Mouse (Mus musculus) intestine, embryonic 15.5 days (tissue): ENCODE measurements around the gene Olfr98. TPM values are rescaled to one million over a fixed set of nuclear protein-coding genes. Genes with fewer than 3 reads are reported as not detected.
"Not testable (repeated sequence)": the region's sequence is repeated elsewhere in the genome, so short reads cannot be mapped to it uniquely, and the experiment has no call there.

Experiments used
- ATAC-seq: fragments of 200-750 bp; cut with Nextera tagmentation; 2 replicates; pipeline ENCODE4 v1.8.0; 2017; ENCODE audit warnings: moderate TSS enrichment, moderate library complexity
- H3K27ac ChIP-seq: fragments of 300-500 bp; sonication (generic); 2 replicates; pipeline ENCODE4 v1.5.1; 2015; ENCODE audit warnings: mild to moderate bottlenecking, inconsistent platforms
- H3K27me3 ChIP-seq: fragments of 300-500 bp; sonication (generic); replicated peaks from 2 replicates; pipeline ENCODE4 v1.6.1; 2015; ENCODE audit warnings: inconsistent platforms
- H3K36me3 ChIP-seq: fragments of 300-500 bp; sonication (generic); 2 replicates; pipeline ENCODE4 v1.6.1; 2015; ENCODE audit warnings: inconsistent platforms
- H3K4me1 ChIP-seq: fragments of 300-500 bp; sonication (generic); replicated peaks from 2 replicates; pipeline ENCODE4 v1.6.1; 2015; ENCODE audit warnings: inconsistent platforms
- H3K4me2 ChIP-seq: fragments of 300-500 bp; sonication (generic); replicated peaks from 2 replicates; pipeline ENCODE4 v1.6.1; 2015; ENCODE audit warnings: mild to moderate bottlenecking, inconsistent platforms
- H3K4me3 ChIP-seq: fragments of 300-500 bp; sonication (generic); replicated peaks from 2 replicates; pipeline ENCODE4 v1.5.1; 2015; ENCODE audit warnings: inconsistent platforms
- H3K9ac ChIP-seq: fragments of 300-500 bp; sonication (generic); 2 replicates; pipeline ENCODE4 v1.6.1; 2015; ENCODE audit warnings: inconsistent platforms
- H3K9me3 ChIP-seq: fragments of 300-500 bp; sonication (generic); 2 replicates; pipeline ENCODE4 v1.6.1; 2016; ENCODE audit warnings: inconsistent platforms
- WGBS: fragments of 180-500 bp; shearing (Covaris S2); methylation state at CpG from one replicate; pipeline ENCODE4 v1.1.7; 2015; 5-methylcytosine and 5-hydroxymethylcytosine counted together
- polyA plus RNA-seq: library from polyadenylated mRNA; unstranded; fragments of >200 nt; fragmentation: Nextera tagmentation; extraction: Ambion mirVana; gene quantifications from 2 replicates; pipeline ENCODE4 v1.2.1, GENCODE M21; 2015

Olfr98 gene
- polyA plus RNA-seq, 1 experiment from 2014 or later, result not detected

DNA sequence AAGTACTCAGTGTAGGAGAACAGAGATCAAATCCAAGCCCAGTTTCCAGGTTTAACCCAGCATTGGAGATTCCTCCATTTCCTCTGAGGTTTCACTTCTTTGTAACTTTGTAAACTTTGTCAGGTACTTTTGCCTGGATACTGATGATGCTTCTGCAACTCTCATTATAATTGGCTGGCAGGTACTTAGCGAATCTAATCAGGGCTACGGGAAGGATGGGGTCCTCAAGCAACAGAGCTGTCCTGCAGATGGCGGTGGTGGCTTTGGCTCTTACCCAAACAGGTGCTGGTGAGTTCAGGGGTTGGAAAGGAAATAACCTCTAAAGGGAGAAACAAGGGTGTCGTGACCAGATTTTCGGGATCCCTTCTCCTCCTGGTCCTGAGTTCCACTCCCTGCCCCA is 16.8 kb downstream of the Olfr98 start:
- H3K36me3 ChIP-seq, result no peaks in the 10 kb centered on the region
- H3K9ac ChIP-seq, result no peak overlapping the region
- no peak overlapping the region for H3K4me3 ChIP-seq
- no peak overlapping the region for H3K4me2 ChIP-seq
- ATAC-seq, result peak; percentile 41; the same call in 1 of the 2 replicates
- no peak overlapping the region for H3K27ac ChIP-seq
- H3K27me3 ChIP-seq, result no peaks in the 10 kb centered on the region
- WGBS, result 36% methylated on average over 5 of the region's 5 CpGs
- no peaks in the 10 kb centered on the region for H3K9me3 ChIP-seq
- no peaks in the 10 kb centered on the region for H3K4me1 ChIP-seq

DNA sequence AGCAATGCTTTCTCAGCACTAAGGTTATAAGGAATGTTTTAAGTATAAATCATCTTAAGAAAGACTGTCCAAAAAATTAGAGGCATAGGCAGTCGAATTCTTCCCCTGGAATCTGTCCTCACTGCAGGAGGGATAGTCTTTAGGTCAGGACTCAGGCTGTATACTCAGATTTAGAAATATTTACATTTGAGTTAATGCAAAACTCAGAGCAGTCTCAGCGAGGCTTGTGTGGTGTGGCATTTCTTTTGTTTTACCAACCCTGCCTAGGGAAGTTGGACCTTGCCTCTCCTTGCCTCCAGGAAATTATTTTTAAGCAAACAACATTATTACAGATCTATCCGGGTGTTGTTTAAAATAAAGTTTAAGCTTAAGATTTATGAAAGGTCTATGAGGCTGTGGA is 21.4 kb downstream of the Olfr98 start:
- no peak overlapping the region for H3K27ac ChIP-seq
- H3K4me1 ChIP-seq, result no peaks in the 10 kb centered on the region
- H3K4me2 ChIP-seq, result no peak overlapping the region
- no peaks in the 10 kb centered on the region; the same call in 1 of the 2 replicates for H3K9me3 ChIP-seq
- no peaks in the 10 kb centered on the region for H3K36me3 ChIP-seq
- peak; percentile 62 for ATAC-seq
- H3K4me3 ChIP-seq, result no peak overlapping the region
- no peak overlapping the region for H3K9ac ChIP-seq
- H3K27me3 ChIP-seq, result no peaks in the 10 kb centered on the region
- 10% methylated on average over 3 of the region's 3 CpGs for WGBS

DNA sequence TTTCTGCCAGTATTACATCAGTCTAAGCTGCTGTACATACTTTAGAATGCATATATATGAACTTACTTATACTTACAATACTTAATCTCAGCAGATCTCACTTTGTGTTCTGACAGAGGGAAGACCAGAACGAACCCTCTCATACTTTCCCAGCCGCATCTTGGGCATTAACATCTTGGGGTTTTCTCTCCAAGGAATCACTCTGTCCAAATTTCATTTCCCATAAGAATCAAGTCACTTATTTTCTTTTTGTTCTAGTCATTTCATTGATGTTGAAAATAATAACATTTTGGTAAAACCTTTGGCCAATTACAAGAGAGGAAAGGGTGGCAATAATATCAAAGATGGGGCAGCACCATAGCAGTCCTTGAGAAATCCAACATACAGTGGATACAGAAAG is 26.3 kb downstream of the Olfr98 start, which contains the start of gene Olfr97:
Gene Olfr97, minus strand, starts transcription at position 101 of the 400 bp plus-strand sequence.
- not testable (repeated sequence) for H3K27me3 ChIP-seq, H3K9ac ChIP-seq, ATAC-seq, H3K4me2 ChIP-seq, H3K27ac ChIP-seq, H3K4me3 ChIP-seq, H3K36me3 ChIP-seq, H3K9me3 ChIP-seq, H3K4me1 ChIP-seq
- WGBS, result 88% methylated on average over 2 of the region's 2 CpGs

DNA sequence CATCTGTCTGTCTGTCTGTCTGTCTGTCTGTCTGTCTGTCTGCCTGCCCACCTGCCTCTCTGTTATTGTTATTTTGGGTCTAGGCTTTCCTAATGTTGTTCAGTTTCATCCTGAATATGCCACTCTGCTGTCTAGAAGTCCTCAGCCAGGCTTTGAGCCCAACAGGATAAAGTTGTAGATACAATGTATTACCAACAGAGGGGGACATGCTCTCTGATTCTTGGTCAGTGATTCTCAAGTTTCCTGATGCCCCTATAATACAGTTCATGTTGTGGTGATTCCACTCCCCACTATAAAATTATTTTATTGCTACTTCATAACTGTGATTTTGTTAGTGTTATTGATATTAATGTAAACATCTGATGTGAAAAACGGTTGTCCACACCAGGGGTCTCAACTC is 41.7 kb downstream of the Olfr98 start:
- Histone ChIP-seq H3K4me2 (no peak overlapping the region), H3K36me3 (no peaks in the 10 kb centered on the region), H3K27me3 (no peaks in the 10 kb centered on the region), H3K9me3 (no peaks in the 10 kb centered on the region), H3K27ac (no peak overlapping the region), H3K4me1 (no peaks in the 10 kb centered on the region), H3K4me3 (no peak overlapping the region), H3K9ac (no peak overlapping the region)
- no peak for ATAC-seq
- WGBS, result 27% methylated on average over 1 of the region's 1 CpGs

DNA sequence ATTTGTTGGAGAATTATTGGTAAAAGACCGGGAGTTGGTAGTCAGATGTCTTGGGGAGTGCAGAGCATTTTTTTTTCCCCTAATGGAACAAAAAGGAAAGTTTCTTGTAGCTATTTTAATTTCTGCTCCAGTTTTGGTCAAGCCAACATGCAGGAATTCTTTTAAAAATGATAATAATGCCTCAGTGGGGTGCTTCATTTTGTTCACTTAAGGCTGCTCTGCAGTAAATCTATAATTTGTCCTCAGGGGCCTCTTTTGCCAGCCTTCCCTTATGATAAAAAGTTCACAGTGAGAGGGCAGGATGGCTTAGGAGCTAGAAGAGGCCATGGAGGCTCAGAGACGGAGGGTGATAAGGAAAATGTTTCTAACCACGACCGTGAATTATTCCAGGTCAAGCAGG is 43.7 kb downstream of the Olfr98 start, which contains the start of gene Olfr96:
Gene Olfr96, plus strand, starts transcription at position 301 of the 400 bp plus-strand sequence.
- no peaks in the 10 kb centered on the region for H3K9me3 ChIP-seq
- no peaks in the 10 kb centered on the region for H3K27me3 ChIP-seq
- no peak within 1 kb of the TSS for H3K4me2 ChIP-seq
- H3K4me1 ChIP-seq, result no peaks in the 10 kb centered on the region
- H3K9ac ChIP-seq, result no peak within 1 kb of the TSS
- H3K36me3 ChIP-seq, result no peaks in the 10 kb centered on the region
- H3K27ac ChIP-seq, result no peak within 1 kb of the TSS
- no peak within 1 kb of the TSS for H3K4me3 ChIP-seq
- 63% methylated on average over 4 of the region's 4 CpGs for WGBS
- no peak for ATAC-seq

DNA sequence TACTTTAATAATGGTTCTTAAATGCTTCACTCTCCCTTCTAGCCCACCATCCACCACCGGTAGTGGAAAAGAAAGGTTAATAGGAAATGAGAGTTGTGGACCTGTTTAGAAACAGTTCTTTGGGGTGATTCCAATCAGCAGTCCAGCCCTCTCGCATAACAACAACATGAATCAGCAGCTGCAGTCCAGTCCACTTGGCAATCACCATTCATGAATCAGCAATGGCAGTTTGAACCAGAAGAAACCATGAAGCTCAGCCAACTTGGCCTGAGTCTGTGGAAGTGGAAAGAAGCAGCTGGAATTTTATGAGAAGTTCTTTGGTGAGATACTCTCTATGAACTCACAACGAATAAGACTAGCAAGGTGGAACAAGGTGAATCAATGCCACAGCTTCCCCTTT is 45.1 kb downstream of the Olfr98 start:
- Histone ChIP-seq H3K4me1 (no peaks in the 10 kb centered on the region), H3K9ac (no peak overlapping the region), H3K27me3 (no peaks in the 10 kb centered on the region), H3K4me2 (no peak overlapping the region), H3K9me3 (no peaks in the 10 kb centered on the region), H3K4me3 (no peak overlapping the region), H3K27ac (no peak overlapping the region), H3K36me3 (no peaks in the 10 kb centered on the region)
- 77% methylated on average over 3 of the region's 3 CpGs for WGBS
- ATAC-seq, result no peak

DNA sequence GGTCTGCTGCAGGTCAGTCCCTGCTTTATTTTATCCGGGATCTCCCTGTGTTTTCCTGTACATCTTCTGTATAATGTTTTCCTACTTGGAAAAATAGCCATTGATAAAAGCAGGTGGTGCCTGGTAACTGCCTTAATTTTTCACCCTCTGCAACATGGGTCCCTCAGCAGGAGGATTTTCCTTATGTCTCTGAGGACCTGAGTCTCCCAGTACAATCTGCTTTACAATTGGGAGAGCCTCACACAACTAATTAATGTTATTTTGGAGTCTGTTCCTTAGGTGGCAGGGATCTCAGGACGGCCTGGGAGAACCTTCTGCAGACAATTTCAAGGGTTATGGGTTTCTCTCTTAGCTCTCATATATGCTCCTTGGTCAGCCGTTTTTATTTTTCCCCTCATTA is 50.5 kb downstream of the Olfr98 start, which contains the start of gene Olfr95:
Gene Olfr95, minus strand, starts transcription at position 101 of the 400 bp plus-strand sequence.
- ATAC-seq, result no peak
- no peak within 1 kb of the TSS for H3K27ac ChIP-seq
- H3K36me3 ChIP-seq, result no peaks in the 10 kb centered on the region
- no peak within 1 kb of the TSS for H3K4me2 ChIP-seq
- no peaks in the 10 kb centered on the region for H3K4me1 ChIP-seq
- H3K4me3 ChIP-seq, result no peak within 1 kb of the TSS
- peaks cover 12% of the 10 kb centered on the region for H3K27me3 ChIP-seq
- WGBS, result 69% methylated on average over 3 of the region's 3 CpGs
- no peak within 1 kb of the TSS for H3K9ac ChIP-seq
- H3K9me3 ChIP-seq, result no peaks in the 10 kb centered on the region

Other genes with a start within 250 kb of the Olfr98 start
- 0.13 and 0.14 TPM in 2 replicates for gene Mog, start 240.4 kb downstream of the Olfr98 start, polyA plus RNA-seq
- gene Gabbr1, start 217.8 kb downstream of the Olfr98 start, polyA plus RNA-seq, result 6.0 and 7.6 TPM in 2 replicates
- gene Olfr90, start 175.2 kb downstream of the Olfr98 start, polyA plus RNA-seq, result 0.08 TPM in 1 of 2 replicates, not detected in the other
- gene Olfr91, start 165.5 kb downstream of the Olfr98 start, polyA plus RNA-seq, result not detected in 2 replicates
- gene Olfr92, start 143.7 kb downstream of the Olfr98 start, polyA plus RNA-seq, result not detected in 2 replicates
- gene Olfr93, start 102.3 kb downstream of the Olfr98 start, polyA plus RNA-seq, result not detected in 2 replicates
- not detected in 2 replicates for gene Ubd, start 69.9 kb downstream of the Olfr98 start, polyA plus RNA-seq
- not detected in 2 replicates for gene Olfr94, start 62.8 kb downstream of the Olfr98 start, polyA plus RNA-seq
- not detected in 2 replicates for gene Olfr95, start 50.6 kb downstream of the Olfr98 start, polyA plus RNA-seq
- not detected in 2 replicates for gene Olfr96, start 43.6 kb downstream of the Olfr98 start, polyA plus RNA-seq
- not detected in 2 replicates for gene Olfr97, start 26.4 kb downstream of the Olfr98 start, polyA plus RNA-seq
- 4.8 and 4.9 TPM in 2 replicates for gene H2-M3, start 6.5 kb upstream of the Olfr98 start, polyA plus RNA-seq
- 0.10 TPM in 1 of 2 replicates, not detected in the other for gene Olfr99, start 19.7 kb upstream of the Olfr98 start, polyA plus RNA-seq
- gene Olfr101, start 40.6 kb upstream of the Olfr98 start, polyA plus RNA-seq, result not detected in 2 replicates
- gene Olfr102, start 53.3 kb upstream of the Olfr98 start, polyA plus RNA-seq, result not detected in 2 replicates
- not detected in 2 replicates for gene Olfr103, start 75.9 kb upstream of the Olfr98 start, polyA plus RNA-seq
- gene Olfr104-ps, start 95.8 kb upstream of the Olfr98 start, polyA plus RNA-seq, result not detected in 2 replicates
- gene Olfr105-ps, start 115.3 kb upstream of the Olfr98 start, polyA plus RNA-seq, result not detected in 2 replicates
- not detected in 2 replicates for gene Olfr106-ps, start 126.6 kb upstream of the Olfr98 start, polyA plus RNA-seq
- not detected in 2 replicates for gene Olfr107, start 135.5 kb upstream of the Olfr98 start, polyA plus RNA-seq
- gene Olfr108, start 181.7 kb upstream of the Olfr98 start, polyA plus RNA-seq, result not detected in 2 replicates
- gene Olfr109, start 195.2 kb upstream of the Olfr98 start, polyA plus RNA-seq, result not detected in 2 replicates
- gene H2-M2, start 219.8 kb upstream of the Olfr98 start, polyA plus RNA-seq, result not detected in 2 replicates
- gene Olfr110, start 228.7 kb upstream of the Olfr98 start, polyA plus RNA-seq, result not detected in 2 replicates
- 0.09 TPM in 1 of 2 replicates, not detected in the other for gene Olfr111, start 244.3 kb upstream of the Olfr98 start, polyA plus RNA-seq